26 mouse cellular contexts compared by ENCODE assay signal in genomic region chr16:20936722-20937121, GRCm38 (mm10).
A peak's percentile ranks its signal among the peaks of the same experiment; 100 is the strongest.
DNase-seq lines count a peak whose midpoint lies in the region; ATAC-seq and TF ChIP-seq lines count a peak whose summit lies in the region.
"Had no signal": no experiment of that assay in that cellular context is flagged by ENCODE, and none has a peak within 500 bp of the region (broad histone marks: within the 10 kb centered on the region; RNA-seq: fewer than 3 reads in every experiment).

No protein-coding gene starts in this region.

- no peaks in the 10 kb centered on the region for H3K27me3 ChIP-seq in limb, embryonic 14.5 days (ENCODE audit: control insufficient read depth, insufficient read depth, low read length)
- H3K27me3 ChIP-seq in limb, embryonic 10.5 days (ENCODE audit: low read depth, poor library complexity, severe bottlenecking) = no peaks in the 10 kb centered on the region
- H3K27me3 ChIP-seq: embryonic facial prominence, embryonic 12.5 days; embryonic facial prominence, embryonic 15.5 days; heart, embryonic 12.5 days; heart, embryonic 15.5 days; hindbrain, embryonic 13.5 days; intestine, embryonic 15.5 days had no signal

- DNase-seq in limb, embryonic 14.5 days (ENCODE audit: low spot score) = no peak
- no peak for DNase-seq in limb, embryonic 10.5 days (ENCODE audit: low spot score)
- peak; percentile 62 for DNase-seq in thymus, postnatal 0 days (ENCODE audit: low spot score)
- no peak for DNase-seq in thymus, postnatal 10 days (ENCODE audit: low spot score in 2 of 2)
- peak; percentile 8 for DNase-seq in embryo, embryonic 9.5 days (ENCODE audit: extremely low spot score)
- no peak for DNase-seq in kidney, postnatal 14 days
- DNase-seq in urinary bladder, adult 18-20 months (ENCODE audit: low spot score in 2 of 2) = no peak
- DNase-seq: adrenal gland, adult 2 months; adrenal gland, postnatal 14 days; cerebellum, adult 11 months; cerebellum, adult 8-10 months; cerebellum, postnatal 10 days; cerebellum, postnatal 36 days; forebrain, postnatal 0 days; gastrocnemius, postnatal 25 days; heart, adult 18-20 months; heart, postnatal 14 days had no signal

- H3K9ac ChIP-seq in limb, embryonic 14.5 days (ENCODE audit: low read depth, low read length, severe bottlenecking) = no peak overlapping the region
- H3K9ac ChIP-seq: embryonic facial prominence, embryonic 12.5 days; embryonic facial prominence, embryonic 15.5 days; forebrain, postnatal 0 days; heart, embryonic 12.5 days; heart, embryonic 15.5 days; hindbrain, embryonic 13.5 days; intestine, embryonic 15.5 days had no signal

- peak; percentile 60; the same call in 1 of the 2 replicates for ATAC-seq in limb, embryonic 14.5 days (ENCODE audit: low FRiP score, low read depth)
- ATAC-seq: CD4-positive, CD25-positive, alpha-beta regulatory T cell, adult 4 months; forebrain, embryonic 14.5 days; forebrain, postnatal 0 days; hindbrain, embryonic 16.5 days; intestine, embryonic 15.5 days had no signal

- no peak overlapping the region for H3K4me2 ChIP-seq in limb, embryonic 14.5 days (replicated peaks; ENCODE audit: low read depth, low read length, severe bottlenecking)
- H3K4me2 ChIP-seq: embryonic facial prominence, embryonic 12.5 days; embryonic facial prominence, embryonic 15.5 days; heart, embryonic 12.5 days; heart, embryonic 15.5 days; hindbrain, embryonic 13.5 days; intestine, embryonic 15.5 days had no signal

- no peaks in the 10 kb centered on the region for H3K9me3 ChIP-seq in limb, embryonic 14.5 days (ENCODE audit: control insufficient read depth, low read length)
- H3K9me3 ChIP-seq in limb, embryonic 10.5 days (replicated peaks) = no peaks in the 10 kb centered on the region
- H3K9me3 ChIP-seq: embryonic facial prominence, embryonic 12.5 days; embryonic facial prominence, embryonic 15.5 days; heart, embryonic 12.5 days; heart, embryonic 15.5 days; hindbrain, embryonic 13.5 days; intestine, embryonic 15.5 days had no signal

- H3K4me3 ChIP-seq in limb, embryonic 14.5 days (replicated peaks; ENCODE audit: low read length) = no peak overlapping the region
- no peak overlapping the region for H3K4me3 ChIP-seq in limb, embryonic 10.5 days
- H3K4me3 ChIP-seq: embryonic facial prominence, embryonic 12.5 days; embryonic facial prominence, embryonic 15.5 days; heart, embryonic 12.5 days; heart, embryonic 15.5 days; hindbrain, embryonic 13.5 days; intestine, embryonic 15.5 days had no signal

- TF ChIP-seq POLR2A in limb, embryonic 14.5 days (IDR thresholded peaks at IDR 0.05; ENCODE audit: borderline replicate concordance, extremely low read depth, insufficient read depth, insufficient read length) = no peak

- WGBS in limb, embryonic 14.5 days = 19% methylated on average over 1 of the region's 1 CpGs
- WGBS in limb, embryonic 10.5 days = 31% methylated on average over 1 of the region's 1 CpGs

- H3K4me1 ChIP-seq in limb, embryonic 14.5 days (ENCODE audit: control insufficient read depth, insufficient read depth, low read length) = no peaks in the 10 kb centered on the region
- peaks cover 7% of the 10 kb centered on the region; the same call in 1 of the 2 replicates for H3K4me1 ChIP-seq in limb, embryonic 10.5 days
- H3K4me1 ChIP-seq: embryonic facial prominence, embryonic 12.5 days; embryonic facial prominence, embryonic 15.5 days; heart, embryonic 12.5 days; heart, embryonic 15.5 days; hindbrain, embryonic 13.5 days; intestine, embryonic 15.5 days had no signal

- no peaks in the 10 kb centered on the region for H3K36me3 ChIP-seq in limb, embryonic 14.5 days (ENCODE audit: control insufficient read depth, insufficient read depth, low read length)
- H3K36me3 ChIP-seq in limb, embryonic 10.5 days = no peaks in the 10 kb centered on the region
- H3K36me3 ChIP-seq: embryonic facial prominence, embryonic 12.5 days; embryonic facial prominence, embryonic 15.5 days; heart, embryonic 12.5 days; heart, embryonic 15.5 days; hindbrain, embryonic 13.5 days; intestine, embryonic 15.5 days had no signal

- no peak overlapping the region for H3K27ac ChIP-seq in limb, embryonic 14.5 days (replicated peaks; ENCODE audit: low read depth, low read length)
- H3K27ac ChIP-seq in limb, embryonic 10.5 days = no peak overlapping the region
- H3K27ac ChIP-seq: embryonic facial prominence, embryonic 12.5 days; embryonic facial prominence, embryonic 15.5 days; heart, embryonic 15.5 days; hindbrain, embryonic 13.5 days; intestine, embryonic 15.5 days had no signal

Comparison
In these comparisons a context has a peak if more than half of its experiments do, and no peak if none do; other contexts are left out.
1. DNase-seq: peak in thymus, postnatal 0 days (single experiment) and embryo, embryonic 9.5 days (single experiment); none in limb, embryonic 14.5 days (single experiment), limb, embryonic 10.5 days (single experiment), thymus, postnatal 10 days (0 of 2), kidney, postnatal 14 days (single experiment) and urinary bladder, adult 18-20 months (0 of 2).